Mouse (Mus musculus) small intestine, adult 2 months (tissue): Measurements from ENCODE around the gene Tbcc. TPM values are rescaled to one million over a fixed set of nuclear protein-coding genes. Genes with fewer than 3 reads are reported as not detected.

ENCODE experiments used
- H3K27ac ChIP-seq: fragments of 200-500 bp; 2 replicates; pipeline ENCODE4 v1.5.1; 2012; ENCODE audit warnings: low read depth, low read length, control low read depth, inconsistent platforms; ENCODE audit not compliant: insufficient read depth
- H3K27me3 ChIP-seq: fragments of 200-500 bp; 2 replicates; pipeline ENCODE4 v1.6.1; 2012; ENCODE audit warnings: mild to moderate bottlenecking, moderate library complexity, low read length, inconsistent platforms; ENCODE audit not compliant: control insufficient read depth, insufficient read depth
- H3K36me3 ChIP-seq: fragments of 200-500 bp; 2 replicates; pipeline ENCODE4 v1.6.1; 2012; ENCODE audit warnings: mild to moderate bottlenecking, low read length, control low read depth, inconsistent platforms; ENCODE audit not compliant: control insufficient read depth, insufficient read depth
- H3K4me1 ChIP-seq: fragments of 200-500 bp; 2 replicates; pipeline ENCODE4 v1.6.1; 2012; ENCODE audit warnings: low read length, inconsistent platforms, mixed read lengths; ENCODE audit not compliant: control insufficient read depth, insufficient read depth, insufficient read length
- H3K4me3 ChIP-seq: fragments of 200-500 bp; 2 replicates; pipeline ENCODE4 v1.5.1; 2012; ENCODE audit warnings: low read depth, mild to moderate bottlenecking, control low read depth, inconsistent platforms, low read length, moderate library complexity
- CTCF ChIP-seq: fragments of 200-500 bp; IDR thresholded peaks from 2 replicates; pipeline ENCODE4 v1.5.1; 2012; ENCODE audit warnings: low read depth, mild to moderate bottlenecking, control low read depth, inconsistent platforms, low read length, moderate library complexity, mixed read lengths; ENCODE audit not compliant: insufficient replicate concordance, insufficient read length; ENCODE audit errors: extremely low read depth
- POLR2A ChIP-seq: fragments of 200-500 bp; IDR thresholded peaks from 2 replicates; pipeline ENCODE4 v1.6.1; 2012; ENCODE audit warnings: low read depth, mild to moderate bottlenecking, control low read depth, inconsistent platforms, low read length, moderate library complexity
- WGBS: fragments of 180-500 bp; shearing (Covaris S2); methylation state at CpG from one replicate; pipeline ENCODE4 v1.1.7; 2018; 5-methylcytosine and 5-hydroxymethylcytosine counted together
- polyA plus RNA-seq: library from polyadenylated mRNA; depleted of rRNA; stranded (reverse); fragments of >200 nt; gene quantifications from 2 replicates; pipeline ENCODE4 v1.2.3, GENCODE M21; 2012

The Tbcc gene
- polyA plus RNA-seq, 1 experiment: 29.0 TPM

- Histone ChIP-seq H3K27me3 (no peaks in the 10 kb centered on the region), H3K4me3 (no peak overlapping the region), H3K36me3 (no peaks in the 10 kb centered on the region), H3K4me1 (peaks cover 8% of the 10 kb centered on the region; the same call in 1 of the 2 replicates), H3K27ac (no peak overlapping the region)
- WGBS: 86% methylated on average over 6 of the region's 6 CpGs
- TF ChIP-seq POLR2A (no peak), CTCF (no peak)
Measured at GRCm38 (mm10) chr17:46881728-46882127, 8.8 kb upstream of the Tbcc start.

- 83% methylated on average over 9 of the region's 9 CpGs for WGBS
- TF ChIP-seq POLR2A: no peak
- no peak for TF ChIP-seq CTCF
- Histone ChIP-seq H3K4me1 (peaks cover 8% of the 10 kb centered on the region; the same call in 1 of the 2 replicates), H3K4me3 (no peak overlapping the region), H3K27me3 (no peaks in the 10 kb centered on the region), H3K27ac (no peak overlapping the region), H3K36me3 (no peaks in the 10 kb centered on the region)
Measured at GRCm38 (mm10) chr17:46883107-46883506, 7.4 kb upstream of the Tbcc start.

GRCm38 (mm10) chr17:46884766-46885165, 5.7 kb upstream of the Tbcc start:
- WGBS: 94% methylated on average over 6 of the region's 6 CpGs
- no peak for TF ChIP-seq POLR2A
- TF ChIP-seq CTCF: no peak

GRCm38 (mm10) chr17:46885218-46885909, 5.1 kb upstream of the Tbcc start:
- Histone ChIP-seq H3K27me3 (no peaks in the 10 kb centered on the region), H3K36me3 (no peaks in the 10 kb centered on the region), H3K27ac (no peak overlapping the region), H3K4me1 (peaks cover 6% of the 10 kb centered on the region; the same call in 1 of the 2 replicates), H3K4me3 (no peak overlapping the region)
- TF ChIP-seq CTCF (no peak), POLR2A (no peak)
- 58% methylated on average over 11 of the region's 11 CpGs for WGBS

More at GRCm38 (mm10) chr17:46884766-46885165, 5.7 kb upstream of the Tbcc start:
- H3K27ac ChIP-seq: no peak overlapping the region
- no peaks in the 10 kb centered on the region for H3K27me3 ChIP-seq
- no peaks in the 10 kb centered on the region for H3K36me3 ChIP-seq
- no peak overlapping the region for H3K4me3 ChIP-seq
- peaks cover 8% of the 10 kb centered on the region; the same call in 1 of the 2 replicates for H3K4me1 ChIP-seq

GRCm38 (mm10) chr17:46885910-46886643, 4.4 kb upstream of the Tbcc start:
- Histone ChIP-seq H3K27me3 (no peaks in the 10 kb centered on the region), H3K27ac (no peak overlapping the region), H3K36me3 (no peaks in the 10 kb centered on the region), H3K4me1 (peaks cover 6% of the 10 kb centered on the region; the same call in 1 of the 2 replicates), H3K4me3 (no peak overlapping the region)
- WGBS: 27% methylated on average over 17 of the region's 17 CpGs
- TF ChIP-seq POLR2A: no peak
- TF ChIP-seq CTCF: no peak

GRCm38 (mm10) chr17:46888511-46889212, 1.8 kb upstream of the Tbcc start:
- 38% methylated on average over 16 of the region's 16 CpGs for WGBS
- Histone ChIP-seq H3K4me3 (no peak overlapping the region), H3K36me3 (no peaks in the 10 kb centered on the region), H3K4me1 (peaks cover 17% of the 10 kb centered on the region; the same call in 1 of the 2 replicates), H3K27me3 (no peaks in the 10 kb centered on the region), H3K27ac (peak overlapping the region; percentile 81)
- TF ChIP-seq POLR2A (no peak), CTCF (peak; percentile 58; the same call in 1 of the 2 replicates)
